Mouse (Mus musculus) Muller cell, postnatal 12 days (primary cell): ENCODE results near the gene Vdr.
"Not testable (repeated sequence)": the region's sequence is repeated elsewhere in the genome, so short reads cannot be mapped to it uniquely, and the experiment has no call there.

Source experiments
- DNase-seq: peaks from one replicate; pipeline ENCODE4 v3.0.0-alpha.2; 2015; ENCODE audit errors: inconsistent ontology term

Gene Vdr

DNA sequence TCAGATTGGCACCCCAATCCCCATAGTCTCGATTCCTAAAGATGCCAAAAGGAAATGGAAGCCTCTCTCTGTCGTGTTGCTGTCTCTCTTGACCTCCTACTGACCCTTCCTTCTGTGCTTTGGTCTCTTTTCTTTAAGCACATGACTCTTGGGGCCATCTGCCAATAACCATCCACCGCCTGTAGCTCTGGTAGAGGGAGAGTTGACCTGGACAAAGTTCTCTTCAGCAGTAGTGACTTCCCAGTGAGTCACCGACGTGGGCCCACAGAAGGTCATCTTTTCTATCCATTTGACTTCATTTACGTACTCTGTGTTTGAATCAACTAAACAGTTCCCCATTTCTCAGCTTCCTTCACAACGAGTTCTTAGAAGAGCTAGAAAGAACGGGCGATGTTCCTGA is 30.0 kb downstream of the Vdr start:
- no peak for DNase-seq

DNA sequence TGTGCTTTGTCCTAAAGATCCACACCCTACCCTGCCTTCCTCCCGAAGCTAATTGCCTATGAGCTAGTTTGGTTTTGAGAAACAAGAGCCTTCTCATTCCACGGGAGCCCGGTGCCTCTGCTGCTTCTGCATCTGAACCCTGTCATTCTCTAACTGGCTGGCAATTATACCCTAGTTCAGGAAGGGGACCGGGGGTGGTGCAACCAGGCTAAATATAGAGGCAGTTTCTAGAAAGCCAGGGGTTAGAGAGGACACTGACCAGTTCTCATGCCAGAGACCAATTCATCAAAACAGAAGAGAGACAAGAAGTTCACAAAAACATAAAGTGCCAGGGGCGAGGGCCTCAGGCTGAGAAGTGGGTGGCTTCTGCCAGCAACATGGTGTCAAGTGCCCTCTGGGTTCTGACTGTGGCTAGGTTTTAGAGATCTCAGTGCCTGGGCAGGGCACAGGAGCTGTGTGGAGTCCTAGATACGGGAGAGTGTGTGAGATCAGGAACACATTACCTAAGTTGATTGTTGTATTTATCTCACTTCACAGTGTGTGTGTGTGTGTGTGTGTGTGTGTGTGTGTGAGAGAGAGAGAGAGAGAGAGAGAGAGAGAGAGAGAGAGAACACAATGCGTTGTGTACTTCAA is 31.6 kb downstream of the Vdr start:
- peak; percentile 73 for DNase-seq

DNA sequence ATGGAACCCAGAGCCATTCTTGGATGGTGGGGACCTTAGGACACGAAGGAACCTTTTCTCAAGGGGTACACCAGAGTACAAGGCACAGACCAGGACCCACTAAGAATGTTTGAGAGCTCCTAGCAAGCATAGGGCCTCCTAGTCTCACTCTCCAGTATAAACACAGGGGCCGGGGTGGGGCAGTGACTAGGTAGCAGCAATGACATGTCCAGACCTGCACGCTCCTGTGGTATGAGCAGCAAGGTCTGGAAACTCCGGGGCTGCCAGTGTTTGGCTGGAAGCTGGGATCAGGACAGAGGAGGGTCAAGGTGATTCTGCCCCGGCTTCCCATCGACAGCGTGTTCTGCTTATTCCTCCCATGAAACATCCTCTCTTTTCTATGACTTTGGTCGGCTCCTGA is 34.6 kb downstream of the Vdr start:
- no peak for DNase-seq

DNA sequence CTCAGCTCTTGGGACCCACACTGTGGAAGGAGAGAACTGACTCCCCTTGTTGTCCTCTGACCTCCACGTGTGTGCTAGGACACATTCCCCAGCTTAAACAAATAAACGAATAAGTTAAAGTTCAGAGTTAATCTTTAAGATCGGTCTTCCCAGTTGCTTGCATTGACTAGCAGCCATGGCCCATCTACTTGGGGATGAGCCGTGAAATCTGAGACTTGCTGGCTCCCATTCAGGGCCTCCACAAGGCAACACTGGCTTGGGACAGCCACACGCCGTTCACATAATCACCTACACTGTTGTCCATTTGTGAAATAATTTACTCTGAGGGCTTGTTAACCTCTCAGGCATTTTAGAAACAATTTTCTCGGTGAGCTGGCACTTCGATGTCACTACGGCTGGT is 36.7 kb downstream of the Vdr start:
- DNase-seq: no peak

DNA sequence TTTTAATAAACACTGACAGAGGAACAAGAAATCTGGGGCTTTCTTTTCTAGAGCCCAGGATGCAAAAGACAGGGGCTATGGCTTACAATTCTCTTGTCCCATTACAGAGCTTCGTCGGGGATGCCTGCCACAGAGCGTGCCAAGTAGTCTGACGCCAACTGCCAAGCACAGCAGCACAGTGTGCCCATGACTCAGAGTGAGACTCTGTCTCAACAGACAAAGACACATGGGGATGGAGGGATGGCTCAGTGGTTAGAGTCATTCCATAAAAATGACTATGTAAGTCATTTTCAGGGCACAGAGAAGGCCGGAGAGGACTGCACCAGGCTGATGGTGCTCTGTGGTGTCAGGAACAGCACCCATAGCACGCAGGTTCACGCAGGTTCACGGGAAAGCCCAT is 38.3 kb downstream of the Vdr start:
- peak; percentile 51 for DNase-seq

DNA sequence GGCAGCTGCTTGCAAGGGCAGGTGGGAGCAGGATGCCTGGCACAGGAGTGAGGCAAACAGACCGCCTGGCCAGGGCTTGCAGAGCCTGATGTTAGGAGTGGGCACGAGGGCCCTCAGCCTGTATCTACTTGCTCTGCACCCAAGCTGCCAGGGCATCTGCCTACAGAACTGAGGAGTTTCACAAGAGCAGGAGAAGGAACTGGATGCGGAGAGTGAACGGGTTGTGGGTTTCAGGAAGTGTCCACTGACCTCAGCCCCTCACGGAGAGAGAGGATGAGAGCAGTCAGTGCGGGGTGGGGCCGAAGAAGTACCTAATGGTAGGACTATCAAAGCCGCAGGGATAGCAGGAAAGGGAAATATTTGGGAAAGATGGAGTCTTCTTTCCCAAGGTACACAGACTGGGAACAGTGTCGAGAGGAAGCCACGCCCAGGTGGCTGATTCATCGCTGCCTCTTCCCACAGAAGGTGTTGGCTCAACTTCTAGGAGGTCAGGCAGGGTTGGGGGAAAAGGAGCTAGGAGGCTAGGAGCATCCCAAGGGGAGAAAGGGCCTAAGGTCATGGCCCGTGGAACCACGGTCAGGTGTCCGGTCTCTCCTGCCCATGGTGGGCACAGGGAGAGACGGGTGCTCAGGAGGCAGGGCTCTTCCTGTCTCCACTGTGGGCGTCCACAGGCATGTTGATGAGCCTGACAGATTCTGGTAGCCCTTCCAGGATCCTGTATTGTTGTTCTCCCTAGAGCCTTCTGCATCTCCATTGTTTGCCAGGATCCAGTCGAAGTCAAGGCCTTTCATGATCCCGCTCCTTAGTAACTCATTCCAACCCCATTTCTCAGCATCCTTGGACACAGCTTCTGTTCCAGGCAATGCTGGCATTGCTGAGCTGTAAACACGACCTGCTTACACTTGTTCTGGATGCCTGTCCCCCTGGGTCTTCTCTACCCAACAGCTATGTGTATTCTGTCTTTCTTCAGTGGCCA is 39.1 kb downstream of the Vdr start:
- no peak for DNase-seq

DNA sequence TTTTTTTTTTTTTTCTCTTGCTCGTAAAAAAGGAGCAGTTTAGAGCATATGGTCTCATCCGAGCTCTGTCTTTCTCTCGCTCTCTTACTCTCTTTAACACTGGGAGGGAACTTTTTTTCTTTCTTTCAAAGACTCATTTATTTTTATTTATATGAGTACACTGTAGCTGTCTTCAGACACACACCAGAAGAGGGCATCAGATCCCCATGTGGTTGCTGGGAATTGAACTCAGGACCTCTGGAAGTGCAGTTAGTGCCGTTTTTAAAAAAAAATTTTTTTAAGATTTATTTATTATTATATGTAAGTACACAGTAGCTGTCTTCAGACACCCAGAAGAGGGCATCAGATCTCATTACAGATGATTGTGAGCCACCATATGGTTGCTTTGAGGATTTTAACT is 40.3 kb downstream of the Vdr start:
- not testable (repeated sequence) for DNase-seq

DNA sequence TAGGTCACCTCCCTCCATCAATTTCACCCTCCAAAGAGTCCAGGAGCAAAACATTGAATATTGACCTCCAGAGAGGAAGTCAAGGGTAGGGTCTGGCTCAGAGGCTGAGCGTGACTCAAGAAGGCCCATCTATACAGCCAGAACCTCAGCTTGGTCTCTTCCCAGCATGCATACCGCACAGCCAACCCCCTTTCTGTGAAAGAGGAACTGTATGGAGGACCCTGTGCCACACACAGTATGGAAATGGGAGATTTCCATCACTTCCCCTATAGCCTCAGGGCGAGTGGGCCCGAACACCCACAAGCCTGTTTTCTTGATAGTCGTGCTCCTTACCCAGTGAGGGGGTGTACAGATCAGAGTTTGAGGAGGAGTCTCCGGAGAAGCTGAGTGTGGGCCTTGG is 41.4 kb downstream of the Vdr start:
- DNase-seq: no peak

DNA sequence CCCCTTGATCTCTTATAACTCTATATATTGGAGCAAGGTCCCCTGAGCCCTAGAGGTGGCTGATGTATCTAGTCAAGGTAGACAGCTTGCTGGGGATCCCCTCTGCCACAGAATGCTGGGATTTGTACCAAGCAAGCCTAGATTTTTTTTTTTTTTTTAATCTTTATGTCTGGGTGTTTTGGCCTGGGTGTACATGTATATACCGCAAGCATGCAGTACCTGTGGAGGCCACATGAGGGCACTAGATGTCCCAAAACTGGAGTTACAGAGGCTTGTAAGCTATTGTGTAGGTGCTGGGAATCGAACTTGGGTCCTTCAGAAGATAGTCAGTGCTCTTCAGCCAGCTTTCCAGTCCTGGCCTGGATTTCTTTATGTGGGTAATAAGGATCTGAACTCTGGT is 44.4 kb downstream of the Vdr start:
- no peak for DNase-seq

DNA sequence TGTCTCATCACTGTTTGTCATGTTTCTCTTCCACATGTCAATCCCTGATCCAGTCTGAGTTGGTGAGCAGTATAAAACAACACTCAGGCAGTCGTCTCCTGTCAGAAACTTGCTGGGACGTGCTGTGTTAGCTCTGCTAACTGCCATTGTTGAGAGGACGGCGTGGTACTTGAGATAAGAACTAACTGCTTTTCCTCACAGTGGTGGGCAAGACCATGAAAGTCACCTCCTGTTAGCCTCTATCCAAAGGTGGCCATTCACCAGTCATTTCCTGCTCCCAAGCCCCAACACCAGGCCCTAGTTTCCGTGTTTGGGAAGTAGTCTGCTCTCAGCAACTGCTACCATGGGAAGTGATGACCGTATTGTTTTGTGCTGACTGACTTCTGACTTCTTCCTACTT is 45.3 kb downstream of the Vdr start:
- no peak for DNase-seq

DNA sequence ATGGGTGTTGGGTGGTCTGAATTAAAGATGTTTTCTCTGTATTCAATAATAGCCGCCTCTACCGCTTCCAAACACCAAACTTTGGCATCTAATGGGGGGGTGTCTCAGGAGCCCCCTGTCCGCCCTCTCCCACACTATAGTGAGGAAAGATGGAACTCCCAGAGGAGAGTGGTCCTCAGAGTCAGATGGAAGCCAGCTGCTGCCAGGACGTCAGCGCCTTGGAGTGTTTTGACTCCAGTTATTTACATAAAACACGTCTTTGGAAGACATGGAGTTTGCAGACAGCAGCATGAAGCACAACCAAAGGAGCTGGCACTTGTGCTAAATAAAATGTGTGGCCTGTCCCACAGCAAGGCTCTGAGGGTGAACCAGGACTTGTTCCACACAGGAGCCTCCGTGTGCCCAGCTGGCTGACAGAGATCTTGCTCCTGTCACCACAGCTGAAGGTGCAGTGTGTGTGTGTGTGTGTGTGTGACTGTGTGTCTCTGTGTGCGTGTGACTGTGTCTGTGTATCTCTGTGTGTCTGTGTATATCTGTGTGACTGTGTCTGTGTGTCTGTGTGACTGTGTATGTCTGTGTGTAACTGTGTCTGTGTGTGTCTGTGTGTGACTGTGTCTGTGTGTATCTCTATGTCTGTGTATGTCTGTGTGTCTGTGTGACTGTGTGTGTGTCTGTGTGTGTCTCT is 45.9 kb downstream of the Vdr start:
- DNase-seq: no peak

DNA sequence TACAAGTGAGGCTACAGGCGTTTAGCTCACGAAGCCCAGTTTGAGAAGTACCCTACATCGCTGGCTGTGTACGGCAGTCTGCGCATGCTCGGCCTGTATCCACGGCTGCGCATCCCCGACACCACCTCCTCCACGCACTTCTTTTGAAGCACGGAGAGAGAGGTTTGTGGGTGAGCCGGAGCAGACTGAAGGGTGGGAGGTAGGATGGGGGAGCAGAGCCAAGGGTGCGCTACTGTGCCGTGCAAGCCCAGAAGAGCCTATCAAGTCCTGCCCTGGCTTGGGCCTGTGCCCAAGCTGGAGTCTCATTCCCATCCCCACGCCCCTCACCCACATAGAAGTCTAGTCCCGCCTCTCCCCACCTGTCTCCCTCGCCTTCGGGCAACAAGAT is 46.9 kb downstream of the Vdr start:
- no peak for DNase-seq

DNA sequence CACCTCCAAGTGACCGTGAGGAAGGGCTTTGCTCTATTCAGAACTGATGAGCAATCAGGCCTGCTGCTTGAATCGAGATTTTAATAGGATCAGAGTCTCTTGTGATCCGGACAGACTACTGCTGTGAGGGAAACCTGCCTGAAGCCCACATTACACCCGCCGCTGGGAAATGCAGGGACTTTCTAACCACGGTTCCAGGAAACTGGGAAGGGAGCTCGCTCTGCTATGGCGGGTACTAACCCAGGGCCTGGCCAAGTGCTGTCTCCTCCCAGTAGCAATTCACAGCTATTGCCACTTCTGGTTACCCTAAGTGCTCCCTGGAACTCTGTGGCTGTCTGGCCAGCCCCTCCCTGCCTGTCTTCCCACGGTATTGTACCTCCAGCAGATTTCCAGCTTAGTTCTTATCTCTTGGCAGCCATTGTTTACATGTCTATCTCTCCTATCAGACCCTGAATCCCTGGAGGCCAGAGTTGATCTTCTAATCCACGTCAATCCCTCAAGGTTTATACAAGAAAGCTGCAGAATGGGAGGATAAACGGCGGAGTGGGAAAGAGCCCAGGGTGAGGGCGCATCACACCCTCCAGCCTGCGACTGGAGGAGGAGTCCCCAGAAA is 47.4 kb downstream of the Vdr start:
- no peak for DNase-seq

DNA sequence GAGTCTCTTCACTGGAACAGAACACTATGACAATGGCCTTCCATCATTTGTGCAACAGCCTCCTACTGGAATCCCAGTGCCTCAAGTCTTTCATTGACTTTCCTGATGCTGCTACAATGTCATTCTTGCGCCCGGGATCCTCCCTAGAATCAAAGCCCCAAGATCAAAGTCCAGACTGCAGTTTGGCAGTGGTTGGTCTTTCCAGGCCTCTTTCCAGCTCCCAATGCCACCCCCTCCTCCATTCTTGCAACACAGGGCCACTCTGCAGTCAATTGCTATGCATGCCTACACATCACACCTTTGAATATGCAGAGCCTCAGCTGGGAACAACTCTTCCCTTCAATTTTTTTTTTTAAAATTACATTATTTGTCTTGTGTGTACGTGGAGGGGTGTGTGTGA is 50.1 kb downstream of the Vdr start:
- no peak for DNase-seq

DNA sequence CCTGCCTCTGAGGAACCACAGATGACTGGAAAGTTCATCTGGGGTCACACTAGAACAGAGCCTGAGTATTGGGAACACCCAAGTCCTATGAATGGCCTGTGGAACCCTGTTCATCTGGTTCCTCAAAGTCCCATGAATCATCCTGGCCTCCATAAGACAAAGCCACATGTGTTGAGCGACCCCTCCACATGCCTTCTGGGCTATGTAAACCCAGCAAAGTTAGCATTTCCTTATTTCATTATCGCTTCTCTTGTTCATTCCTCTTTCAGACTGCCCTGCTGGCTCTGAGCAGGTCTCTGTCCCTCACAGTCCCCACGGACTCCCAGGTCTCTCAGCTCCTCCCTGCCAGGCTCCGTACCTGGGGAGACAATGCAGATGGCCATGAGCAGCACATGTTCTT is 52.0 kb downstream of the Vdr start:
- no peak for DNase-seq

DNA sequence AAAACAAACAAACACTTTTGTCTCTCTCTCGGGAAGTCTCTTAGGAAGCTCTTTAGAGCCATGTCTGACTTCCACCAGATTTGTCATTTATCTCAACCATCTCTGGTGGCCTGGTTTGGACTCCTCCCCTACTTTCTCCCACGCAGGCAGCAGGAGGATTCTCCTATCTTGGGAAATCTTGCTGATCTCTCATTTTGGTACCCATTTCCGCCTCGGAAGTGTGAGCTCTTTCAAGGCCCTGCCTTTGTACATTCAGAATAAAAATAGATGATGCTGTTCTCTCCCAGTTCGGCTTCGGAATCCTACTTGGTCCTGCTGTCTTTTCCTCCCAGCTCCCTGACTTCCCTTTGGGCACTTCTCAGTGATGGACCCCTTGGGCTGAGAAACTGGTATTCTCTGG is 55.9 kb downstream of the Vdr start:
- DNase-seq: no peak

DNA sequence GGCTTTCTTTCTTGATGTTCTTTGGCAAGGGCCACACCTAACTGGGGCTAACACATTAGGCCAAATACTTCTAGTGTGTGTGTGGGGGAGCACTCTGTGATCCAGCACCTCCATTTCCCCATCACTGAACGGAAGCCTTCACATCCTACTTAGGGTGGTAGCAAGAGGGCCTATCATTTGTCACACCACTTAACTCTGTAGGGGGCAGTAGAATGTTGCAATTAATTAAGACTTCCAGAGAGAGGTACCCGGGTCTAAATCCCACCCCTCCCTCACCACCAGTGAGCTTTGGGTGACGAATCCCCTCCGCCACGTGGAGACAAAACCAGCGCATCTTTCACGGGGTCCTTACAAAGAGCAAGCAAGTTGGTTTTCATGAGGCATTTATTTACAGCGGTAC is 56.4 kb downstream of the Vdr start:
- DNase-seq: no peak

DNA sequence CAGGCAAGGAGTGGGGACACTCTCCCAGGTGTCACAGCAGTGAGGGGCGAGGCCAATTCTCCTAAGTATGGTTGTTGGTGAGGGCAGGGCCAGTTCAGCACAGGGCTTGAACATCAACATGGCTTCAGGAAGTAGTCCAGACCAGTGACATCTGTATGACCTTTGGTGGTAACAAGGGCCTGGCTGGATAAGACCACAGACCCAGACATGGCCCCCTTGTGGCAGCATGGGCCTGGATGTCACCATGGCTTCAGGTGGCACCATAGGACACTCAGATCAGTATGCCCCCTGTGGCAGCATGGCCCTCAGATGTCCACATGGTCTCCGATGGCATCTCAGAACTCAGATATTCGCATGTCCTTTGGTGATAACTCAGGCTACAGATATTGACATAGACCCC is 58.1 kb downstream of the Vdr start:
- DNase-seq: no peak

DNA sequence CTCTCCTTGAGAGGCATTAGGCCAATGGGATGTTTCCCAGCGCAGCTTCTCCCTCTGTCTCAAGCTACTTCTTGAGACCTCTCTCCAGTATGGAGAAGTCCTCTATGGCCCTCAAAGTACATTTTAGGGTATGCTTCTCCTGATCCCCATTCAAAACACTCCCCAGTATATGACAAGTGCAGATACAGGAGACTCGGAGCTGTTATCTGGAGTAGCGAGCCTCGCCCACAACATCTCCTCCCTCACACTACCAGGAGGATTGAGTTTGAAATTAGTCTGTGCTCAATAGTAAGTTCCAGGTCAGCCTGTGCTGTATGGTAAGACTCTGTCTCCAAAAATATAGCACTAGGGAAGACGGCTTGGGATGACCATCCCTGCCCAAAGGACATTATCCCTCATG is 59.4 kb downstream of the Vdr start:
- DNase-seq: no peak

DNA sequence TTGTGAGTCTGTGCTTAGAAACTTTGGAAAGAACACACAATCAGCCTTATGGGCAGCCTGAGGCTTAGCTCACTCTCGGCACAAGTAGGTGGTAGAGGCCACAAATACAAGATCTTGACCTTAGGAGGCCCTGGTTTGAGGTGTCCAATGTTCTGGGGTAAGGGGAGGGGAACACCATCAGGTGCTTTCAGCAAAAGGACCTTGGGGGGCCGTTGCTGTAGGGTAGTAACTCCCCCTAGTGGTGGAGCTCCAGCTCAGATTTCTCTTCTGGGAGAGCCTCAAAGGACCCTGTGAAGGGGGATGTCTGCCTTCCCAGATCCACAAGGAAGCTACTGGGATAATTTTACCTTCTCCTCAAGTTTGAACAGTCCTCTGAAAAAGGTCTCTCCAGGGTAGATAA is 60.0 kb downstream of the Vdr start:
- no peak for DNase-seq

DNA sequence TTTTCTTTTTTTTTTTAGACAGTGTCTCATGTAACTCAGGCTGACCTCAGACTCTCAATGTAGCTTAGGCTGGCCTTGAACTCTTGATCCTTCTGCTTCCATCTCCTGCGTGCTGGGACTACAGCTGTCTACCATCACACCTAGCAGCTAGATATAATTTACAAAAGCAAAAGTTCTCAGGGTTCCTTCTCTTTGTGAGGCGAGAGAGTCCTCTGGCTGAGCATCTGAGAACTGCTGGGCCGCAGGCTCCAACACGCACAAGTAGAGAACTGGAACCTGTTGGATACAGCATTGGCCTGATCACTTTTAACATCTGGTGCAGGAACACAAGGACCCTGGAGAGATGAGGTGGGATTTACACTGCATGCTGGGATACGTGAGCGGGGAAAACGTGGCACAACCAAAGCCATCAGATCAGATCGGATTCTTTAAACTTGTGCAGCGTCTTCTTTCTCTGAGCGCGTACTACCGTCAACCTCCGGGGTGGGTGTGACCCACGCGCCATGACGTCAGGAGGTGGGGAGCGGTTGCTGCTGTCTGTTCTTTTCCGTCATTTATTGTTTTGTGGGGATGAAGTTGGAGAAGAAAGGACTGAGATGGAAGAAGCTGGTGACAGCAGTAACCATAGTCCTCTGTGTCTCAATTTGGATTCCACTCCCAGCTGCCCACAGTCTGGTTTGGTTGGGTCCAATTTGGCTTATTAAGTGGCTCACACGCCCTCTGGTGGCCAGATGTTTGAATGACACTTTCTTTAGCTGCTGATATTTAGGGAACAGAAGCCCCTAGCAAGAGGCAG is 61.1 kb downstream of the Vdr start:
- peak; percentile 87 for DNase-seq

DNA sequence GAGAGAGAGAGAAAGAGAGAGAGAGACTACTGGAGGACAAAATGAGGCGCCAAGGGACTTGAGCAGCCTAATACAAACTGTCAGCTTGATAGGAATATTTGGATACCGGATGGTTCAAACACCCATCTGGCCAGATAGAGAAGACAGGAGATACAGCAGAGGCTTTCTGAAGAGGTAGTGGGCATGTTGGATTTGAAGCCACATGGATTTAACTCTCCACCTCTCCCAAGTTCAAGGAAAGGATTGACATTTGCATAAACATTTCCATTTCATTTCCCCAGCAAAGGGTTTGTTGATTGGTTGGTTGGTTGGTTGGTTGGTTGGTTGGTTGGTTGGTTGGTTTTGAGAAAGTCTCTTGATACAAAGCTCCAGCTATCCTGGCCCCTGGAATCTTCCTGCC is 62.6 kb downstream of the Vdr start:
- DNase-seq: no peak
